Mouse (Mus musculus): Measurements from ENCODE around the gene Slmap. TPM values are rescaled to one million over a fixed set of nuclear protein-coding genes. Genes with fewer than 3 reads are reported as not detected.
"Not testable (repeated sequence)": the region's sequence is repeated elsewhere in the genome, so short reads cannot be mapped to it uniquely, and the experiment has no call there.

The Slmap gene
- total and polyA plus RNA-seq, 2 experiments, result 10.5 to 50.8 TPM

- Histone ChIP-seq H3K36me3 (ENCODE audit: control insufficient read depth, insufficient read depth, low read length) (peaks cover 2% of the 10 kb centered on the region; the same call in 1 of the 2 replicates), H3K9ac (ENCODE audit: low read depth, low read length) (no peak overlapping the region), H3K27me3 (ENCODE audit: control insufficient read depth, insufficient read depth, low read length) (no peaks in the 10 kb centered on the region), H3K4me3 (ENCODE audit: insufficient read depth, low read depth, low read length) (no peak overlapping the region), H3K79me2 (ENCODE audit: control insufficient read depth, insufficient read depth, low read length) (peaks cover 34% of the 10 kb centered on the region; the same call in 1 of the 2 replicates), H3K4me1 (ENCODE audit: control insufficient read depth, insufficient read depth, low read length) (peaks cover 28% of the 10 kb centered on the region), H3K27ac (replicated peaks; ENCODE audit: insufficient read depth, low read depth, low read length) (no peak overlapping the region)
- WGBS, result 73% methylated on average over 2 of the region's 2 CpGs
- no peak for TF ChIP-seq POLR2A (IDR thresholded peaks at IDR 0.05; ENCODE audit: extremely low read depth, insufficient read depth, low read length)
- TF ChIP-seq CTCF (IDR thresholded peaks at IDR 0.05; ENCODE audit: low read depth, low read length), result no peak
- DNase-seq (ENCODE audit: extremely low read depth, low read depth, low spot score), result no peak
Observed at GRCm38 (mm10) chr14:26528296-26528695, 6.4 kb downstream of the Slmap start.

GRCm38 (mm10) chr14:26525955-26526354 lies 8.8 kb downstream of the Slmap start:
- Histone ChIP-seq H3K4me1 (ENCODE audit: control insufficient read depth, insufficient read depth, low read length) (peaks cover 22% of the 10 kb centered on the region), H3K27ac (replicated peaks; ENCODE audit: insufficient read depth, low read depth, low read length) (peak overlapping the region; percentile 44; the same call in 1 of the 2 replicates)

DNA sequence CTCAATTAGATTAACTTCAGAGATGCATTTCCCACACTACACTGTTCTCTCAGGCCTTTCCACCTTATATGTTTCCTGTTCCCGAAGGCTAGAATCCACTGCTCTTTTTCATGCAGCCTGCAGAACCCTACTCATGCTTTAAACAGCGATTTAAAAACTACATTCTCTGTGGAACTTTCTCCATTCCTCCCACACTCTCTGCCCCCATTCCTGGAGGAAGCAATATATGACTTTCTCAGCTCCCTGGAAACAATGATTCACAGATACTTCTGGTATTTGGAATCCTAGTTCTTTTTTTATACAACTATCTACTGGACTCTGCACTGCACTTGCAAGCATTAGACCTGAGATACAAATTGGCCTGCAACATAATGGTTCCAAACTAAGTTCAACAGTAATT lies 11.6 kb downstream of the Slmap start:
- Histone ChIP-seq H3K27ac (replicated peaks; ENCODE audit: insufficient read depth, low read depth, low read length) (no peak overlapping the region), H3K79me2 (ENCODE audit: control insufficient read depth, insufficient read depth, low read length) (peaks cover 42% of the 10 kb centered on the region; the same call in 1 of the 2 replicates), H3K27me3 (ENCODE audit: control insufficient read depth, insufficient read depth, low read length) (no peaks in the 10 kb centered on the region), H3K4me1 (ENCODE audit: control insufficient read depth, insufficient read depth, low read length) (peaks cover 20% of the 10 kb centered on the region), H3K36me3 (ENCODE audit: control insufficient read depth, insufficient read depth, low read length) (0 out of 2 replicates have a peak, but pooled peaks cover 2% of the 10 kb centered on the region), H3K4me3 (ENCODE audit: insufficient read depth, low read depth, low read length) (no peak overlapping the region), H3K9ac (ENCODE audit: low read depth, low read length) (no peak overlapping the region)
- WGBS, result 79% methylated on average over 2 of the region's 2 CpGs
- TF ChIP-seq CTCF (IDR thresholded peaks at IDR 0.05; ENCODE audit: low read depth, low read length), result no peak
- no peak for TF ChIP-seq POLR2A (IDR thresholded peaks at IDR 0.05; ENCODE audit: extremely low read depth, insufficient read depth, low read length)
- no peak for DNase-seq (ENCODE audit: extremely low read depth, low read depth, low spot score)

More at GRCm38 (mm10) chr14:26525955-26526354, 8.8 kb downstream of the Slmap start:
- Histone ChIP-seq H3K4me3 (ENCODE audit: insufficient read depth, low read depth, low read length) (no peak overlapping the region), H3K36me3 (ENCODE audit: control insufficient read depth, insufficient read depth, low read length) (peaks cover 2% of the 10 kb centered on the region; the same call in 1 of the 2 replicates), H3K27me3 (ENCODE audit: control insufficient read depth, insufficient read depth, low read length) (no peaks in the 10 kb centered on the region), H3K79me2 (ENCODE audit: control insufficient read depth, insufficient read depth, low read length) (peaks cover 44% of the 10 kb centered on the region; the same call in 1 of the 2 replicates), H3K9ac (ENCODE audit: low read depth, low read length) (no peak overlapping the region)
- no peak for TF ChIP-seq CTCF (IDR thresholded peaks at IDR 0.05; ENCODE audit: low read depth, low read length)
- no peak for TF ChIP-seq POLR2A (IDR thresholded peaks at IDR 0.05; ENCODE audit: extremely low read depth, insufficient read depth, low read length)
- 14% methylated on average over 3 of the region's 3 CpGs for WGBS
- DNase-seq (ENCODE audit: extremely low read depth, low read depth, low spot score), result peak; percentile 85

DNA sequence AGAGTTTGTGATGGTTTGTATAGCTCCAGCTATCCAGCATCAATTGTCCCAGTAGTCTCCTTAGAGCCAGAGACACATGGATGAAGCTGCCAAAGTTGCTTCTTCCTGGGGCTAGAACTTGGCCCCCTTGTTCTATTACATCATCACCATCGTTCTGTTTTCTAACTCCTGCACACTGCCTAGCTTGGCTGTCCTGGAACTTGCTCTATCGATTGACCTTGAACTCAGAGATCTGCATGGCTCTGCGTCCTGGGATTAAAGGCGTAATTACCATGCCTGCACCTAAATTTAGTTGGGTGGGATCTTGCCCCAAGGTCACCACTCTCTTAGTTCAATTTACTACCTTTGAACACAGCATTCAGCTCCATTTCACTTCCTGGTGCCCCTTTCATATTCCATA lies 14.9 kb downstream of the Slmap start:
- 24% methylated on average over 4 of the region's 4 CpGs for WGBS
- H3K79me2 ChIP-seq (ENCODE audit: control insufficient read depth, insufficient read depth, low read length), result peaks cover 37% of the 10 kb centered on the region; the same call in 1 of the 2 replicates
- no peaks in the 10 kb centered on the region for H3K27me3 ChIP-seq (ENCODE audit: control insufficient read depth, insufficient read depth, low read length)
- no peaks in the 10 kb centered on the region for H3K36me3 ChIP-seq (ENCODE audit: control insufficient read depth, insufficient read depth, low read length)
- H3K27ac ChIP-seq (replicated peaks; ENCODE audit: insufficient read depth, low read depth, low read length), result no peak overlapping the region
- H3K4me3 ChIP-seq (ENCODE audit: insufficient read depth, low read depth, low read length), result no peak overlapping the region
- H3K4me1 ChIP-seq (ENCODE audit: control insufficient read depth, insufficient read depth, low read length), result peaks cover 18% of the 10 kb centered on the region
- H3K9ac ChIP-seq (ENCODE audit: low read depth, low read length), result no peak overlapping the region
- peak; percentile 92 for DNase-seq (ENCODE audit: extremely low read depth, low read depth, low spot score)
- TF ChIP-seq POLR2A (IDR thresholded peaks at IDR 0.05; ENCODE audit: extremely low read depth, insufficient read depth, low read length), result no peak
- no peak for TF ChIP-seq CTCF (IDR thresholded peaks at IDR 0.05; ENCODE audit: low read depth, low read length)

DNA sequence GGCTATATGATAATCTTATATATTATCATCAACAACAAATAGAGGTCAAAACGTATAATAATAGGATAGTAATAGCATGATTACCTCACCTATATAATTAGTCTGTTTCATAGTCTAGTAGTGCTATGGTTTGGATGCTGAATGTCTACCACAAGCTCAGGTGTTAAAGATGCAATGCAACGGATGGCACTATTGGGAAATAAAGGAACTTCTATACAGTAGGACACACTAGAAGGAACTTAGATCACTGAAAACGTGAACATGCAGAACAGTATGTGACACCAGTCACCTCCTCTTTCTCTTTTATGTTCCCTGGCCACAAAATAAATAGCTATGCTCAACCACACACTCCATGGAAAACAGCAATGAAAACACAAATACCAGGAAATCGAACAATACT lies 16.9 kb downstream of the Slmap start:
- 80% methylated on average over 4 of the region's 4 CpGs for WGBS
- H3K79me2 ChIP-seq (ENCODE audit: control insufficient read depth, insufficient read depth, low read length), result peaks cover 34% of the 10 kb centered on the region; the same call in 1 of the 2 replicates

GRCm38 (mm10) chr14:26516232-26516631 lies 18.5 kb downstream of the Slmap start:
- not testable (repeated sequence) for H3K36me3 ChIP-seq (ENCODE audit: control insufficient read depth, insufficient read depth, low read length); H3K9ac ChIP-seq (ENCODE audit: low read depth, low read length); DNase-seq (ENCODE audit: extremely low read depth, low read depth, low spot score); H3K27ac ChIP-seq (replicated peaks; ENCODE audit: insufficient read depth, low read depth, low read length); H3K27me3 ChIP-seq (ENCODE audit: control insufficient read depth, insufficient read depth, low read length); H3K4me3 ChIP-seq (ENCODE audit: insufficient read depth, low read depth, low read length)
- H3K79me2 ChIP-seq (ENCODE audit: control insufficient read depth, insufficient read depth, low read length), result peaks cover 34% of the 10 kb centered on the region; the same call in 1 of the 2 replicates
- WGBS, result 62% methylated on average over 2 of the region's 2 CpGs
- peaks cover 18% of the 10 kb centered on the region for H3K4me1 ChIP-seq (ENCODE audit: control insufficient read depth, insufficient read depth, low read length)

More for the DNA sequence above, 16.9 kb downstream of the Slmap start:
- no peak for DNase-seq (ENCODE audit: extremely low read depth, low read depth, low spot score)
- peaks cover 18% of the 10 kb centered on the region for H3K4me1 ChIP-seq (ENCODE audit: control insufficient read depth, insufficient read depth, low read length)
- no peaks in the 10 kb centered on the region for H3K36me3 ChIP-seq (ENCODE audit: control insufficient read depth, insufficient read depth, low read length)
- no peak for TF ChIP-seq CTCF (IDR thresholded peaks at IDR 0.05; ENCODE audit: low read depth, low read length)
- H3K27me3 ChIP-seq (ENCODE audit: control insufficient read depth, insufficient read depth, low read length), result no peaks in the 10 kb centered on the region
- H3K27ac ChIP-seq (replicated peaks; ENCODE audit: insufficient read depth, low read depth, low read length), result no peak overlapping the region
- H3K4me3 ChIP-seq (ENCODE audit: insufficient read depth, low read depth, low read length), result no peak overlapping the region
- no peak overlapping the region for H3K9ac ChIP-seq (ENCODE audit: low read depth, low read length)
